ENCODE assay signal across 19 mouse cellular contexts in genomic region chr11:85470508-85470907, GRCm38 (mm10).
DNase-seq lines count a peak whose midpoint lies in the region; ATAC-seq lines count a peak whose summit lies in the region.
"Had no signal": no experiment of that assay in that cellular context is flagged by ENCODE, and none has a peak within 500 bp of the region (broad histone marks: within the 10 kb centered on the region; RNA-seq: fewer than 3 reads in every experiment).

No protein-coding gene starts in this region.

- no peaks in the 10 kb centered on the region for H3K9me3 ChIP-seq in heart, embryonic 11.5 days (replicated peaks; ENCODE audit: control insufficient read depth, low read length)
- no peaks in the 10 kb centered on the region for H3K9me3 ChIP-seq in lung, embryonic 16.5 days (ENCODE audit: control insufficient read depth, low read length)
- no peaks in the 10 kb centered on the region for H3K9me3 ChIP-seq in embryonic facial prominence, embryonic 10.5 days
- no peaks in the 10 kb centered on the region for H3K9me3 ChIP-seq in embryonic facial prominence, embryonic 14.5 days (ENCODE audit: control insufficient read depth, low read length)
- H3K9me3 ChIP-seq: forebrain, embryonic 13.5 days; hindbrain, embryonic 15.5 days had no signal

- no peak overlapping the region for H3K9ac ChIP-seq in heart, embryonic 11.5 days (ENCODE audit: low read depth, low read length)
- H3K9ac ChIP-seq in lung, embryonic 16.5 days (ENCODE audit: low read length), result no peak overlapping the region
- no peak overlapping the region for H3K9ac ChIP-seq in embryonic facial prominence, embryonic 14.5 days (ENCODE audit: low read depth, low read length)
- H3K9ac ChIP-seq: forebrain, embryonic 13.5 days; hindbrain, embryonic 15.5 days had no signal

- no peaks in the 10 kb centered on the region for H3K27me3 ChIP-seq in heart, embryonic 11.5 days (ENCODE audit: control insufficient read depth, insufficient read depth, low read length)
- H3K27me3 ChIP-seq in lung, embryonic 16.5 days (ENCODE audit: control insufficient read depth, insufficient read depth, low read depth, low read length), result no peaks in the 10 kb centered on the region
- H3K27me3 ChIP-seq in embryonic facial prominence, embryonic 10.5 days (replicated peaks; ENCODE audit: low read depth, poor library complexity, severe bottlenecking), result no peaks in the 10 kb centered on the region
- no peaks in the 10 kb centered on the region for H3K27me3 ChIP-seq in embryonic facial prominence, embryonic 14.5 days (replicated peaks; ENCODE audit: control insufficient read depth, insufficient read depth, low read length)
- H3K27me3 ChIP-seq: forebrain, embryonic 13.5 days; hindbrain, embryonic 15.5 days had no signal

- no peak overlapping the region for H3K4me2 ChIP-seq in heart, embryonic 11.5 days
- H3K4me2 ChIP-seq in lung, embryonic 16.5 days (ENCODE audit: low read depth, low read length), result no peak overlapping the region
- H3K4me2 ChIP-seq in embryonic facial prominence, embryonic 14.5 days (ENCODE audit: low read depth, low read length), result no peak overlapping the region
- H3K4me2 ChIP-seq: forebrain, embryonic 13.5 days; hindbrain, embryonic 15.5 days had no signal

- no peak for ATAC-seq in heart, embryonic 11.5 days (replicated peaks; ENCODE audit: insufficient number of reproducible peaks, low FRiP score, low TSS enrichment)
- ATAC-seq in lung, embryonic 16.5 days (ENCODE audit: low read depth), result no peak
- no peak for ATAC-seq in embryonic facial prominence, embryonic 14.5 days (ENCODE audit: low read depth)
- ATAC-seq: forebrain, embryonic 13.5 days; inflammation-experienced regulatory T-cells, adult 6 months; intestine, postnatal 0 days had no signal

- H3K36me3 ChIP-seq in heart, embryonic 11.5 days (ENCODE audit: control insufficient read depth, insufficient read depth, low read length), result no peaks in the 10 kb centered on the region
- no peaks in the 10 kb centered on the region for H3K36me3 ChIP-seq in lung, embryonic 16.5 days (ENCODE audit: control insufficient read depth, insufficient read depth, low read length)
- no peaks in the 10 kb centered on the region for H3K36me3 ChIP-seq in embryonic facial prominence, embryonic 10.5 days (replicated peaks)
- H3K36me3 ChIP-seq in embryonic facial prominence, embryonic 14.5 days (ENCODE audit: control insufficient read depth, insufficient read depth, low read length), result no peaks in the 10 kb centered on the region
- H3K36me3 ChIP-seq: hindbrain, embryonic 15.5 days had no signal

- H3K4me3 ChIP-seq in heart, embryonic 11.5 days (ENCODE audit: low read depth, low read length), result no peak overlapping the region
- H3K4me3 ChIP-seq in lung, embryonic 16.5 days (ENCODE audit: low read length), result no peak overlapping the region
- H3K4me3 ChIP-seq in embryonic facial prominence, embryonic 10.5 days, result no peak overlapping the region
- H3K4me3 ChIP-seq in embryonic facial prominence, embryonic 14.5 days (ENCODE audit: low read depth, low read length), result no peak overlapping the region
- H3K4me3 ChIP-seq: forebrain, embryonic 13.5 days; hindbrain, embryonic 15.5 days had no signal

- peak; percentile 30 for DNase-seq in heart, adult 11 months
- DNase-seq in lung, postnatal 4 days, result no peak
- no peak for DNase-seq in embryonic facial prominence, embryonic 10.5 days (ENCODE audit: low spot score)
- no peak for DNase-seq in embryonic facial prominence, embryonic 14.5 days (ENCODE audit: low spot score)
- no peak for DNase-seq in cerebellum, postnatal 4 days (ENCODE audit: low spot score in 2 of 2)
- DNase-seq in cerebellum, adult 11-12 months, result no peak
- DNase-seq: adrenal gland, adult 2 months; adrenal gland, postnatal 25 days; cerebellum, adult 8-10 months; cerebellum, postnatal 14 days; gastrocnemius, postnatal 25 days; heart, postnatal 10 days; heart, postnatal 4 days had no signal

- no peak overlapping the region for H3K27ac ChIP-seq in heart, embryonic 11.5 days (ENCODE audit: low read depth, low read length)
- peak overlapping the region; percentile 61 for H3K27ac ChIP-seq in lung, embryonic 16.5 days (ENCODE audit: low read length)
- H3K27ac ChIP-seq in embryonic facial prominence, embryonic 10.5 days (replicated peaks), result peak overlapping the region; percentile 54
- 0 out of 2 replicates have a peak overlapping the region, but pooled peaks have one; percentile 10 for H3K27ac ChIP-seq in embryonic facial prominence, embryonic 14.5 days (replicated peaks; ENCODE audit: low read depth, low read length)
- H3K27ac ChIP-seq: forebrain, embryonic 13.5 days; hindbrain, embryonic 15.5 days had no signal

- 59% methylated on average over 4 of the region's 4 CpGs for WGBS in heart, embryonic 11.5 days (ENCODE audit: insufficient replicate concordance)
- 46% methylated on average over 4 of the region's 4 CpGs for WGBS in lung, embryonic 16.5 days
- 51% methylated on average over 4 of the region's 4 CpGs for WGBS in embryonic facial prominence, embryonic 10.5 days
- 41% methylated on average over 4 of the region's 4 CpGs for WGBS in embryonic facial prominence, embryonic 14.5 days

- H3K4me1 ChIP-seq in heart, embryonic 11.5 days (ENCODE audit: control insufficient read depth, insufficient read depth, low read length), result no peaks in the 10 kb centered on the region
- H3K4me1 ChIP-seq in lung, embryonic 16.5 days (replicated peaks; ENCODE audit: control insufficient read depth, insufficient read depth, low read length), result no peaks in the 10 kb centered on the region
- H3K4me1 ChIP-seq in embryonic facial prominence, embryonic 10.5 days, result peaks cover 29% of the 10 kb centered on the region
- H3K4me1 ChIP-seq in embryonic facial prominence, embryonic 14.5 days (ENCODE audit: control insufficient read depth, insufficient read depth, low read length), result peaks cover 2% of the 10 kb centered on the region; the same call in 1 of the 2 replicates
- H3K4me1 ChIP-seq: hindbrain, embryonic 15.5 days had no signal
